ENCODE assay signal across 26 mouse cellular contexts in the genomic region with DNA sequence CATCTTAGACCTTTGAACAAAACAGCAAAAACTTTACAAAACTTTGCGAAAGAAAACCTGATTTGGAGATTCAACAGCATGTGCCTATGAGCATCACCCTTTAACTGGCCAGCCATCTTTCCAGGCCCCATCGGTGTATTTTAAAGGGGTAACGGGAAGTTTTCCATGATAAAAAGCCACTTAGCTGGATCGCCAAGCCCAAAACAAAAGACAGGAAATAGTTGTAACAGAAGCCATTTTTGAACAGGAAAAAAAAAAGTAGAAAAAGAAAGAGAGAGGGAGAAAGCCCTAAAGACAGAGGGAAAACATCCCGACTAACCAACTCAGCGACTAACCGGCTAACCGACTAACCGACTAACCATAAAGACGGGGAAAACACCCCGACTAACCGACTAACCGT.
"Had no signal": no experiment of that assay in that cellular context is flagged by ENCODE, and none has a peak within 500 bp of the region (broad histone marks: within the 10 kb centered on the region; RNA-seq: fewer than 3 reads in every experiment).

No protein-coding gene starts in this region.

- H3K27me3 ChIP-seq: hindbrain, embryonic 13.5 days; hindbrain, embryonic 15.5 days; intestine, embryonic 15.5 days; limb, embryonic 15.5 days had no signal

- H3K27ac ChIP-seq: gastrocnemius, adult 2 months; heart, adult 2 months; heart, embryonic 13.5 days; heart, embryonic 15.5 days; hindbrain, embryonic 13.5 days; hindbrain, embryonic 15.5 days; hindbrain, postnatal 0 days; intestine, embryonic 15.5 days; kidney, embryonic 15.5 days; kidney, postnatal 0 days; left cerebral cortex, adult 2 months; limb, embryonic 13.5 days; limb, embryonic 15.5 days; liver, embryonic 12.5 days; liver, embryonic 14.5 days had no signal

- H3K4me1 ChIP-seq: intestine, embryonic 15.5 days; liver, embryonic 12.5 days had no signal

- H3K36me3 ChIP-seq: heart, embryonic 13.5 days; heart, embryonic 15.5 days; hindbrain, embryonic 13.5 days; hindbrain, embryonic 15.5 days; intestine, embryonic 15.5 days; kidney, embryonic 15.5 days; limb, embryonic 13.5 days; limb, embryonic 15.5 days; liver, embryonic 12.5 days had no signal

- H3K4me2 ChIP-seq: heart, embryonic 11.5 days; heart, embryonic 13.5 days; heart, embryonic 15.5 days; hindbrain, embryonic 13.5 days; hindbrain, embryonic 15.5 days; intestine, embryonic 15.5 days; kidney, embryonic 15.5 days; limb, embryonic 13.5 days; limb, embryonic 15.5 days; liver, embryonic 12.5 days had no signal

- H3K9ac ChIP-seq: heart, embryonic 13.5 days; heart, embryonic 15.5 days; hindbrain, embryonic 13.5 days; hindbrain, embryonic 15.5 days; intestine, embryonic 15.5 days; kidney, embryonic 15.5 days; limb, embryonic 13.5 days; limb, embryonic 15.5 days; liver, embryonic 12.5 days; liver, embryonic 14.5 days had no signal

- DNase-seq: gastrocnemius, adult 2 months; gastrocnemius, postnatal 10 days; gastrocnemius, postnatal 36 days; heart, adult 11 months; heart, adult 2 months; heart, postnatal 14 days; heart, postnatal 36 days; kidney, adult 11 months; kidney, adult 2 months; kidney, adult 9 months; kidney, postnatal 14 days; kidney, postnatal 36 days had no signal

- ATAC-seq: hindbrain, postnatal 0 days; intestine, embryonic 15.5 days; liver, embryonic 12.5 days had no signal

- H3K9me3 ChIP-seq: heart, embryonic 13.5 days; heart, embryonic 15.5 days; hindbrain, embryonic 13.5 days; hindbrain, embryonic 15.5 days; intestine, embryonic 15.5 days; kidney, embryonic 15.5 days; limb, embryonic 13.5 days; limb, embryonic 15.5 days; liver, embryonic 12.5 days had no signal

- H3K4me3 ChIP-seq: gastrocnemius, adult 2 months; heart, adult 2 months; heart, embryonic 13.5 days; heart, embryonic 15.5 days; hindbrain, embryonic 13.5 days; hindbrain, embryonic 15.5 days; intestine, embryonic 15.5 days; kidney, embryonic 15.5 days; left cerebral cortex, adult 2 months; limb, embryonic 13.5 days; limb, embryonic 15.5 days; liver, embryonic 12.5 days had no signal
